Mouse (Mus musculus) intestine, embryonic 14.5 days (tissue): ENCODE results near the gene Rcsd1. TPM values are rescaled to one million over a fixed set of nuclear protein-coding genes. Genes with fewer than 3 reads are reported as not detected.

Experiments
- ATAC-seq: fragments of 200-750 bp; cut with Nextera tagmentation; replicated peaks from 2 replicates; pipeline ENCODE4 v1.8.0; 2017; ENCODE audit warnings: low read depth, moderate number of reproducible peaks, moderate TSS enrichment, moderate library complexity; ENCODE audit not compliant: low FRiP score, low TSS enrichment
- DNase-seq: peaks from one replicate; pipeline ENCODE4 v3.0.0-alpha.2; 2018; ENCODE audit warnings: low spot score
- H3K27ac ChIP-seq: fragments of 300-500 bp; sonication (generic); 2 replicates; pipeline ENCODE4 v1.5.1; 2014; ENCODE audit warnings: low read depth, mild to moderate bottlenecking, control low read depth
- H3K27me3 ChIP-seq: fragments of 300-500 bp; sonication (generic); replicated peaks from 2 replicates; pipeline ENCODE4 v1.6.1; 2014; ENCODE audit warnings: low read length, control low read depth; ENCODE audit not compliant: control insufficient read depth, insufficient read depth
- H3K36me3 ChIP-seq: fragments of 300-500 bp; sonication (generic); 2 replicates; pipeline ENCODE4 v1.6.1; 2014; ENCODE audit warnings: low read length, control low read depth; ENCODE audit not compliant: control insufficient read depth, insufficient read depth
- H3K4me1 ChIP-seq: fragments of 300-500 bp; sonication (generic); replicated peaks from 2 replicates; pipeline ENCODE4 v1.6.1; 2014; ENCODE audit warnings: low read length, control low read depth, mixed read lengths; ENCODE audit not compliant: control insufficient read depth, insufficient read depth
- H3K4me2 ChIP-seq: fragments of 300-500 bp; sonication (generic); 2 replicates; pipeline ENCODE4 v1.6.1; 2014; ENCODE audit warnings: low read length
- H3K4me3 ChIP-seq: fragments of 300-500 bp; sonication (generic); 2 replicates; pipeline ENCODE4 v1.5.1; 2014; ENCODE audit warnings: low read depth, low read length, control low read depth, mixed read lengths
- H3K9ac ChIP-seq: fragments of 300-500 bp; sonication (generic); 2 replicates; pipeline ENCODE4 v1.6.1; 2014; ENCODE audit warnings: mild to moderate bottlenecking, low read length
- H3K9me3 ChIP-seq: fragments of 300-500 bp; sonication (generic); 2 replicates; pipeline ENCODE4 v1.6.1; 2016; ENCODE audit warnings: low read length, control low read depth; ENCODE audit not compliant: control insufficient read depth
- WGBS: fragments of 180-500 bp; shearing (Covaris S2); extraction: QIAGEN DNeasy Blood & Tissue Kit; methylation state at CpG from one replicate; pipeline ENCODE4 v1.1.7; 2014; 5-methylcytosine and 5-hydroxymethylcytosine counted together
- polyA plus RNA-seq: library from polyadenylated mRNA; unstranded; fragments of >200 nt; fragmentation: Nextera tagmentation; extraction: Ambion mirVana; gene quantifications from 2 replicates; pipeline ENCODE4 v1.2.1, GENCODE M21; 2014

Rcsd1 gene
- polyA plus RNA-seq, 1 experiment from 2014 or later = 29.1 TPM

- peaks cover 10% of the 10 kb centered on the region for H3K36me3 ChIP-seq
- H3K27ac ChIP-seq = no peak overlapping the region
- H3K4me2 ChIP-seq = no peak overlapping the region
- no peaks in the 10 kb centered on the region for H3K4me1 ChIP-seq
- no peaks in the 10 kb centered on the region for H3K9me3 ChIP-seq
- no peak for DNase-seq
- 87% methylated on average over 6 of the region's 6 CpGs for WGBS
- no peaks in the 10 kb centered on the region for H3K27me3 ChIP-seq
- no peak overlapping the region for H3K4me3 ChIP-seq
- H3K9ac ChIP-seq = no peak overlapping the region
- ATAC-seq = no peak
Measured at GRCm38 (mm10) chr1:165666944-165667343, 42.6 kb downstream of the Rcsd1 start.

GRCm38 (mm10) chr1:165665758-165666157, 43.8 kb downstream of the Rcsd1 start:
- H3K36me3 ChIP-seq = peaks cover 11% of the 10 kb centered on the region
- ATAC-seq (no peak), DNase-seq (no peak)
- no peak overlapping the region for H3K4me2 ChIP-seq
- no peak overlapping the region for H3K9ac ChIP-seq
- H3K27me3 ChIP-seq = no peaks in the 10 kb centered on the region
- WGBS = 86% methylated on average over 5 of the region's 5 CpGs
- no peak overlapping the region for H3K4me3 ChIP-seq
- H3K4me1 ChIP-seq = no peaks in the 10 kb centered on the region
- no peaks in the 10 kb centered on the region for H3K9me3 ChIP-seq
- no peak overlapping the region for H3K27ac ChIP-seq

GRCm38 (mm10) chr1:165663277-165663676, 46.3 kb downstream of the Rcsd1 start:
- peaks cover 22% of the 10 kb centered on the region for H3K36me3 ChIP-seq
- H3K27ac ChIP-seq = peak overlapping the region; percentile 48; the same call in 1 of the 2 replicates
- no peak for ATAC-seq
- H3K4me3 ChIP-seq = no peak overlapping the region
- no peaks in the 10 kb centered on the region for H3K4me1 ChIP-seq
- WGBS = 69% methylated on average over 16 of the region's 16 CpGs
- H3K9ac ChIP-seq = no peak overlapping the region
- DNase-seq = no peak
- no peaks in the 10 kb centered on the region for H3K27me3 ChIP-seq
- H3K9me3 ChIP-seq = no peaks in the 10 kb centered on the region
- H3K4me2 ChIP-seq = no peak overlapping the region

GRCm38 (mm10) chr1:165662426-165663192, 46.9 kb downstream of the Rcsd1 start:
- Histone ChIP-seq H3K4me3 (no peak overlapping the region), H3K4me2 (no peak overlapping the region), H3K4me1 (no peaks in the 10 kb centered on the region), H3K36me3 (peaks cover 28% of the 10 kb centered on the region), H3K9ac (no peak overlapping the region), H3K27ac (peak overlapping the region; percentile 48; the same call in 1 of the 2 replicates), H3K27me3 (no peaks in the 10 kb centered on the region), H3K9me3 (no peaks in the 10 kb centered on the region)
- WGBS = 60% methylated on average over 15 of the region's 15 CpGs
- DNase-seq (no peak), ATAC-seq (no peak)

- Histone ChIP-seq H3K9me3 (no peaks in the 10 kb centered on the region), H3K4me3 (no peak overlapping the region), H3K4me1 (no peaks in the 10 kb centered on the region), H3K27me3 (no peaks in the 10 kb centered on the region), H3K36me3 (peaks cover 34% of the 10 kb centered on the region), H3K27ac (no peak overlapping the region), H3K4me2 (no peak overlapping the region), H3K9ac (no peak overlapping the region)
- DNase-seq (no peak), ATAC-seq (no peak)
- WGBS = 85% methylated on average over 6 of the region's 6 CpGs
Measured at GRCm38 (mm10) chr1:165661725-165662124, 47.8 kb downstream of the Rcsd1 start.

- Histone ChIP-seq H3K4me3 (no peak overlapping the region), H3K4me2 (no peak overlapping the region), H3K27me3 (no peaks in the 10 kb centered on the region), H3K36me3 (peaks cover 39% of the 10 kb centered on the region), H3K9ac (no peak overlapping the region), H3K4me1 (no peaks in the 10 kb centered on the region), H3K27ac (no peak overlapping the region), H3K9me3 (no peaks in the 10 kb centered on the region)
- WGBS = 64% methylated on average over 3 of the region's 3 CpGs
- DNase-seq (no peak), ATAC-seq (no peak)
Measured at GRCm38 (mm10) chr1:165661191-165661590, 48.4 kb downstream of the Rcsd1 start.

- no peaks in the 10 kb centered on the region for H3K27me3 ChIP-seq
- WGBS = 24% methylated on average over 4 of the region's 4 CpGs
- ATAC-seq = no peak; the same call in 1 of the 2 replicates
- H3K4me3 ChIP-seq = no peak overlapping the region
- peak; percentile 78 for DNase-seq
- H3K9me3 ChIP-seq = no peaks in the 10 kb centered on the region
- peaks cover 37% of the 10 kb centered on the region for H3K36me3 ChIP-seq
- peaks cover under 1% of the 10 kb centered on the region; the same call in 1 of the 2 replicates for H3K4me1 ChIP-seq
- no peak overlapping the region for H3K4me2 ChIP-seq
- H3K27ac ChIP-seq = no peak overlapping the region
- H3K9ac ChIP-seq = no peak overlapping the region
Measured at GRCm38 (mm10) chr1:165660774-165661173, 48.8 kb downstream of the Rcsd1 start.

GRCm38 (mm10) chr1:165658602-165659001, 51.0 kb downstream of the Rcsd1 start:
- no peaks in the 10 kb centered on the region for H3K27me3 ChIP-seq
- no peaks in the 10 kb centered on the region for H3K9me3 ChIP-seq
- peaks cover 8% of the 10 kb centered on the region; the same call in 1 of the 2 replicates for H3K4me1 ChIP-seq
- peak; percentile 79 for DNase-seq
- no peak overlapping the region for H3K27ac ChIP-seq
- no peak overlapping the region for H3K4me2 ChIP-seq
- no peak overlapping the region for H3K4me3 ChIP-seq
- ATAC-seq = no peak
- 44% methylated on average over 5 of the region's 5 CpGs for WGBS
- H3K9ac ChIP-seq = no peak overlapping the region
- H3K36me3 ChIP-seq = peaks cover 41% of the 10 kb centered on the region

GRCm38 (mm10) chr1:165655482-165655881, 54.1 kb downstream of the Rcsd1 start:
- Histone ChIP-seq H3K4me2 (no peak overlapping the region), H3K27ac (no peak overlapping the region), H3K9ac (no peak overlapping the region)

More at GRCm38 (mm10) chr1:165655482-165655881, 54.1 kb downstream of the Rcsd1 start:
- WGBS = 45% methylated on average over 14 of the region's 14 CpGs
- H3K4me1 ChIP-seq = peaks cover 21% of the 10 kb centered on the region
- H3K27me3 ChIP-seq = no peaks in the 10 kb centered on the region
- H3K4me3 ChIP-seq = no peak overlapping the region
- no peaks in the 10 kb centered on the region for H3K9me3 ChIP-seq
- no peak for ATAC-seq
- no peak for DNase-seq
- H3K36me3 ChIP-seq = peaks cover 47% of the 10 kb centered on the region
